Mouse (Mus musculus): ENCODE results near the gene Etnk2.

- TF ChIP-seq POLR2A (IDR thresholded peaks at IDR 0.05; ENCODE audit: insufficient read depth, low read depth, low read length) (no peak), CTCF (IDR thresholded peaks at IDR 0.05; ENCODE audit: insufficient read depth, low read depth, low read length) (no peak)
These were observed 48.3 kb downstream of the Etnk2 start for GRCm38 (mm10) chr1:133411506-133412147.

All from olfactory bulb, adult 2 months (tissue).